Mouse (Mus musculus): ENCODE results near the gene Prrc2b.

Gene Prrc2b
- long read RNA-seq, experiment 1, partial matches to known transcripts: 23 of 24 reads
- long read RNA-seq, experiment 1, other reads (novel, unspliced or antisense): 1 of 24 reads
- long read RNA-seq, experiment 2, partial matches to known transcripts: 1 of 13 reads
- long read RNA-seq, experiment 2, other reads (novel, unspliced or antisense): 12 of 13 reads

- intact Hi-C loops (cut with DNase I): loop anchor here (5.0 kb wide), 1 partner anchor 41 kb away; no protein-coding TSS in a partner anchor
Measured at GRCm38 (mm10) chr2:32150924-32151659, at the start of gene Prrc2b. TSS of gene Prrc2b (plus strand) at chr2:32151082.

GRCm38 (mm10) chr2:32102944-32103343 is 47.9 kb upstream of the Prrc2b start:
- intact Hi-C loops (cut with DNase I): no loop called here

GRCm38 (mm10) chr2:32103557-32103956 is 47.3 kb upstream of the Prrc2b start:
- intact Hi-C loops (cut with DNase I): no loop called here

GRCm38 (mm10) chr2:32104122-32104521 is 46.8 kb upstream of the Prrc2b start:
- intact Hi-C loops (cut with DNase I): no loop called here

GRCm38 (mm10) chr2:32105117-32105913 is 45.6 kb upstream of the Prrc2b start:
- intact Hi-C loops (cut with DNase I): no loop called here

GRCm38 (mm10) chr2:32105930-32106329 is 45.0 kb upstream of the Prrc2b start:
- intact Hi-C loops (cut with DNase I): no loop called here

GRCm38 (mm10) chr2:32111268-32111667 is 39.6 kb upstream of the Prrc2b start:
- intact Hi-C loops (cut with DNase I): no loop called here

GRCm38 (mm10) chr2:32112548-32112947 is 38.3 kb upstream of the Prrc2b start:
- intact Hi-C loops (cut with DNase I): no loop called here

- intact Hi-C loops (cut with DNase I): no loop called here
Measured at GRCm38 (mm10) chr2:32115851-32116268, 35.0 kb upstream of the Prrc2b start.

- intact Hi-C loops (cut with DNase I): no loop called here
Measured at GRCm38 (mm10) chr2:32119802-32120750, 30.8 kb upstream of the Prrc2b start.

GRCm38 (mm10) chr2:32121150-32121549 is 29.7 kb upstream of the Prrc2b start:
- intact Hi-C loops (cut with DNase I): no loop called here

- intact Hi-C loops (cut with DNase I): no loop called here
Measured at GRCm38 (mm10) chr2:32121785-32122184, 29.1 kb upstream of the Prrc2b start.

- intact Hi-C loops (cut with DNase I): no loop called here
Measured at GRCm38 (mm10) chr2:32127653-32128535, 23.0 kb upstream of the Prrc2b start.

- intact Hi-C loops (cut with DNase I): no loop called here
Measured at GRCm38 (mm10) chr2:32128536-32128841, 22.4 kb upstream of the Prrc2b start.

- intact Hi-C loops (cut with DNase I): loop anchor here (5.0 kb wide), 3 partner anchors 97 to 207 kb away; partner anchors contain the start of gene Pomt1
Measured at GRCm38 (mm10) chr2:32129383-32130074, 21.4 kb upstream of the Prrc2b start.

- intact Hi-C loops (cut with DNase I): loop anchor here (5.0 kb wide), 3 partner anchors 98 to 208 kb away; partner anchors contain the start of gene Pomt1
Measured at GRCm38 (mm10) chr2:32130435-32130834, 20.4 kb upstream of the Prrc2b start.

- intact Hi-C loops (cut with DNase I): loop anchor here (5.0 kb wide), 3 partner anchors 99 to 209 kb away; partner anchors contain the start of gene Pomt1
Measured at GRCm38 (mm10) chr2:32131205-32131834, 19.6 kb upstream of the Prrc2b start.

- intact Hi-C loops (cut with DNase I): loop anchor here (5.0 kb wide), 3 partner anchors 100 to 210 kb away; partner anchors contain the start of gene Pomt1
Measured at GRCm38 (mm10) chr2:32131866-32132566, 18.9 kb upstream of the Prrc2b start.

Measured in adrenal gland (tissue).